Mouse (Mus musculus) embryo, embryonic 10.5 days (tissue): ENCODE results near the gene Cygb.
A peak's percentile ranks its signal among the peaks of the same experiment; 100 is the strongest.
"Not testable (repeated sequence)": the region's sequence is repeated elsewhere in the genome, so short reads cannot be mapped to it uniquely, and the experiment has no call there.

Source experiments
- DNase-seq: peaks from one replicate; pipeline ENCODE4 v3.0.0-alpha.2; 2015; ENCODE audit warnings: low spot score

The Cygb gene

DNA sequence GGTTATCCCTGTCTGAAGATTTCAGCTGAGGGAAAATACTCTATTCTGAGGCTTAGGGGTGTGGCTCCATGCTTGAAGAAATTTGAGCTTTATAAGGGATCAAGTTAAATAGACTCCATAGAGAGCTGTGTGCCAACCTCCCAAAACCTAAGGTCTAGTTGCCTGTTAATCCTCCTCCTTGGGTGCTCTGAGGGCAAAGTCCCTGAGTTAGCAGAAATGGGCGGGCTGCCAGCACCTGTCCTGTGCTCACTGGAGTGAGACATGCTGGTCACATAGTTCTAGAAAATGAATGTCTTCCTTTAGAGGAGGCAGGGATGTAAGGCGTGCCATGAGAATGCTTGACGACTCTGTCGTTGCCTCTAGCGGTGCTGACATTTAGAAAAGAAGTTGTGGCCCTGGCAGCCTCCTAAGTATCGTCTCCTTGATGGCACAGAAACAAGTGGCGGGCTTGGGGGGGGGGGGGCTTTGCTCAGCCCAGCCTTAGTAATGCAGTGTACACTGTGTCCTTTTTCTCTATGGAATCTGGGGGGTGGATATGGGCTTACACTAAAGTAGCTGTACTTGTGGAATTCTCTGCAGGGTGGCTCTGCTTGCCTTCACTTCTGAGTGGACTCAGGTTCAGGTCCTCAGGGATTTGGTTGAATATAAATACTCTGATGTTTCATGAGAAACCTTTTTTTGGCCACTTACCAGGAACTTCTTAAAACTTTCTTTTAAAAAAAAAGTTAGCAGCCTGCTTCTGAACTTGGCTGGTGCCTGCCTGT lies 20.7 kb upstream of the Cygb start:
- DNase-seq: no peak

DNA sequence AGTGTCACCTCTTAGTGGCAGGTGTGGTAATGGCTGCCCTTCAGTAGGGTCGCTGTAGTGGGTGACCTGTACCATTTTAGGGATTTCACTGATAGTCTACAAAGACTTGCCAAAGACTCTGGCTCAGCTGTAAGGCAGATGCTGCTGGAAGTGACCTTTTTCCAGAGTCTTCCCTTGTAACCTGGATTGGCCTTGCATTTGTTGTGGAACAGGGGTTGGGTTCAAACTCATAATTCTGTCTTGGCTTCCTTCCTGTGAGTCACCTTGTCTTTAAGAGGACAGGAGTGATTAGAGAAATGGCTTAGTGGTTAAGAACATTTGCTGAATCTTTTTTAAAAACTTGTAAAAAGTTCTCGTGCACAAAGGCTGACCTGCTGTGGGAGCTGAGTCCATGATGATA lies 19.3 kb upstream of the Cygb start:
- DNase-seq: no peak

DNA sequence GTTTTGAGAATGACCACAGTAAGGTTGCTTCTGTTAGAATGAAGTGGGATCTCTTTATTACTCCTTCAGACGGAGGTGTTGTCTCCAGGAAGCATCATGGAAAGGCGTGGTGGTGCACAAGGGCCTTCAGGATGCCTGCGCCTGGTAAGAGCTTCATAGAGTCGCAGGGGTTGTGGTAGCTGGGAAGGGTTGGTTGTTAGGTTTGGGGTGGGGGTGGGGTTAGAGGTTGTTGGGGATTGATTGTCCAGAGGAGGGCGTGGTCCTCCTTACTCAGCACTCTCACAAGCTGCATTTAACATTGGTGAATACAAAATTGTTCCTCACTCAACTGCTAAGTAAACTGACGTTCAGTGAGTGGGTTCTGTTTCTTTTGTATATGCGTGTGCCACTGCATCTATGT lies 18.5 kb upstream of the Cygb start:
- peak; percentile 37 for DNase-seq

- DNase-seq: peak; percentile 39
Measured at GRCm38 (mm10) chr11:116671845-116672434, 17.8 kb upstream of the Cygb start.

DNA sequence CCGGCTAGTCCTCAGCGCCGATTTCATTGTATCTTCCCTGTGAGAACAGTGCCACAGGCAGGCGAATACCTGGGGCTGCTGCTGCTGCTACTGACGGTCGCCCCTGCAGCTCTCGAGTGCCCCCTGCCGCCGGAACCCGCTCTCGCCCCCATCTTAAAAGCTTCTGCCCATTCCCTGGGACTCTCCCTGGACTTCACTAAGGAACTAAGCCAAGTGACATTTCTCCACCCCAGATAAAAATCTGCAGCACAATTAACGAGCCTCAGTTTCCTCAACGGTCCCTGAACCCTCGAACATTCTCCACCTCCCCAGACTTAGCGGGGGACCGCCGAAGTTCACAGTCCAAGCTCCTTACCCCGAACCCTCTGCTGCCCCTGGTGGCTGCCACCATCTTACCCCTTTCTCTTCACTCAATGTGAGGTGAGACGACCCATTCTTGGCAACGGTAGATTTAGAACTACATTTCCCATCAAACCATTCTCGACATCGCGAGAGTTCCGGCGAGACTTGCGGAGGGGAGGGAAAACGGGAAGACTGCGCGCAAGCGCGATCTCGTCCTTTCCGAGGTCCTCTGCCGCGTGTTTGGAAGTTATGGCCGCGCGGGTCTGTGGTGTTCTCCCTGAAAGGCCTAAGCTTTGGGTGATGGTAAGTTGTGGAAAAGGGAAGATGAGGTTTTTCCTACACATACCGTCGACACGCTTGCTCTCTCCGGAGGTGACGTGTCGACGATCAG lies 17.2 kb upstream of the Cygb start:
- peak; percentile 99 for DNase-seq

DNA sequence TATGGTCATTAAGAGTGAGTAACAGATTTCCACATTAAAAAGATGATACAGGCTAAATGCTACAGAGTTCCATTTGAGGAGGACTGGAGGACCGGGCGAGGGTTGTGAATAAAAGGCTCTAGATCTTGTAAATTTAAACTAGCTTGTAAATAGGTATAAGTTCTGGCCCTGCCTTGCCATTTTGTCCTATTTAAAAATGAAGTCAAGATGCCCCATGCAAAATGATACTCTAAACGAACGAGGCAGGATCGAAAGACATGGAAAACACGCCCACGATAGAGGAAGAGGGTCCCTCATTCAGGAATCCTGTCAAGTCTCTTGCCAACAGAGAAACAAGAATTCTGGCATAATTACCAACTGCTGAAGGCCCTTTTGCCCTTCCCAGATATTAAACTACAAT lies 16.3 kb upstream of the Cygb start:
- DNase-seq: no peak

DNA sequence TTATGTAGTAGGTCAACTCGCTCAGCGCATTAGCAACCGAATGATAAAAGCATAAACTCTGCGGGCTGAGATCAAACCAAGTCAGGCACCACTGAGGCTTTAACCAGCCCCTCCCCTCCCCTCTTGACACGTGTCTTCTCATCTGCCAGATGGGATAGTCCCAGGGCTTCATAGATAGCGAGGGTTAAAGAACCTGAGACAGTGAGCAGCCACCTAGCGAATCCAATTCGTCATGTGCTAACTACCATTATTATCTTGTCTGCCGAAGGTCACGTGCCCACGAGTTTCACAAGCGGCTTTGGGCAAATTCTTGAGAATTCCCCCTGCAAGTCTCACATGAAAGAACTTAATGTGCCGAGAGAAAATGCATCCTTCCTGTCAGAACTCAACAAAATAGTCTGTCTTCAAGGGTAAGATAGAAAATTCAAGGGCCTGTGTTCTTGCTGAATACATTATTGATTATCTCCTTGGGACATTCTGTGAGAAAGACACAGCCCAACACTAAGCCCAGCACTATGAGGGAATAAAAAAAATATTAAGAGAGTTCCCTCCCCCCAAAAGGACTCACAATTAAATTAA lies 15.8 kb upstream of the Cygb start:
- peak; percentile 44 for DNase-seq

GRCm38 (mm10) chr11:116669316-116669715 lies 15.2 kb upstream of the Cygb start:
- no peak for DNase-seq

GRCm38 (mm10) chr11:116668839-116669238 lies 14.7 kb upstream of the Cygb start:
- DNase-seq: no peak

DNA sequence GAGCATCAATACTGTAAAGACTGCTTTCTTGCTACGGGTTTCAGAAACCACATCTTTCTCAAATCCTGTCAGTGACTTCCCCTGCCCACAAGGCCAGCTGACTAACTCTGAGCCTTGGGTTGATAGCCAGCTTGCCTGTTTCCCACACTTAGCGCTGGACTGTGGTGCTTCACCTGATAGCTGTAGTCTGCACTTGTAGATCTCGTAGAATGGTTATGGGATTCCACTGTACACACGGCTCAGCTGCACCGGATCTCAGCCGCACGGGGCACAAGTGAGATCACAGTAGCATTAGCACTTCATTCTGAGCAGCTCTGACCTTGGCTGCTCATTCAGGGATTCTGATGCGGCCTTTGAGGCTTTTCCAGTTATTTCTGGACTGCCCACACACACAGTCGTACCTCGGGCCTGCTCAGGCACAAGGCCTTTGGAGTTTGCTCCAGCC lies 14.3 kb upstream of the Cygb start:
- no peak for DNase-seq

- no peak for DNase-seq
Measured at GRCm38 (mm10) chr11:116667930-116668329, 13.8 kb upstream of the Cygb start.

DNA sequence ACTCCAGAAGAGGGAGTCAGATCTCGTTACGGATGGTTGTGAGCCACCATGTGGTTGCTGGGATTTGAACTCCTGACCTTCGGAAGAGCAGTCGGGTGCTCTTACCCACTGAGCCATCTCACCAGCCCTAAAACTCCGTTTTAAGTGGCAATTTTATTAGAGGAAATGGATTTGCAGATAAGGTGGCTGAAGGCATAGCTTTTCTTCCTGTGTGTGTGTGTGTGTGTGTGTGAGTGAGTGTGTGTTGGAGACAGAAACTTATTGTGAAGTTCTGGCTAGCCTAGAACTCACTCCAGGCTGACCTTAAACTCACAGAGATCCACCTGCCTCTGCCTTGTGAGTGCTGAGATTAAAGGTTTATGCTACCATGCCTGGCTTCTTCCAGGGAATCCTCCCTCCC lies 12.9 kb upstream of the Cygb start:
- not testable (repeated sequence) for DNase-seq

GRCm38 (mm10) chr11:116666566-116666965 lies 12.5 kb upstream of the Cygb start:
- no peak for DNase-seq

DNA sequence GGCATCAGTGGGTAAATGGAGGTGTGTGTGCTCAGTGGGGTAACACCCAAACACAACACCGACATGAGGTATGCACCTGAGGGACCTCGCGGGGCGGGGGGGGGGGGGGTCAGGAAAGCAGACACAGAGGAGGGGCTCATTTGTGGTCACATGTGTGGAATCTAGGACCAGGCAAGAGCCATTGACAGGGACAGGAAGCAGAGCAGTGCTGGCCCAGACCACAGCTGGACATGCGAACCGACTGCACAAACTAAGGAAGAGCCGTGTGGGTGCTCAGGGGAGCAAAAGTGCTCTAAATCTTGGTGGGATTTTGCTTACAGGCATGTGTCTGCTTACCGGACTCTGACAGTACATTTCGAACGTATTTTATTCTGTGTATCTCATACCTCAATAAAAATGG lies 11.2 kb upstream of the Cygb start:
- DNase-seq: no peak

- no peak for DNase-seq
Measured at GRCm38 (mm10) chr11:116661948-116662377, 7.8 kb upstream of the Cygb start.

DNA sequence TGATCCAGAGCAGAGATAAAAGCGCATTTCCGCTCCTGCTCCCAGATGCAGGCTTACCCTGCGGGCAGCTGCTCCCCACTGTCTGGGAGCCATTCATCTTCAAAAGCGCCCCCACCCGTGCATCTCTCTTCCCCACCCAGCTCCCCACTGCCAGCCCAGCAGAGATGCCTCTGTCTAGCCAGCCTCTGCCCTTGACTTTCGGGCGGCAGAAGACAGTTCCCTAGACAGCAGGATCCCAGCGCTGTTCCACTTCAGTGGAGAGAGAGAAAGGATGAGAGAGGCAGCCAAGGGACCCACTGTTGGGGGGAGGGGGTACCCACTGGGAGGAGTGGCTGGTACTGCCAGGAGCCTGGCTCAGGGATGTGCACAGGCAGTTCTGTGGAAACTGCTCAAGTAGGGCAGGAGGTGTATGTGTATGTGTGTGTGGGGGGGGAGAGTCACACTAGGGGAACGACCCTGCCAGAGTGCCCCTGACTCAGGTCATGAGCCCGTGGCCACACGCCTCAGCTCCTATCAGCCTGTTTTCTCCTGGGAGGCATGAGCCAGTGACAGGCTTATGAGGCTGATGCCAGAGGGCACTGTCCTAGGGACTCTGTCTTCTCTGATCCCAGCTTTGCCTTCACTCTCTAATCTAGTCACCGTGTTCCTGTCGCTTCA lies 7.3 kb upstream of the Cygb start:
- no peak for DNase-seq

DNA sequence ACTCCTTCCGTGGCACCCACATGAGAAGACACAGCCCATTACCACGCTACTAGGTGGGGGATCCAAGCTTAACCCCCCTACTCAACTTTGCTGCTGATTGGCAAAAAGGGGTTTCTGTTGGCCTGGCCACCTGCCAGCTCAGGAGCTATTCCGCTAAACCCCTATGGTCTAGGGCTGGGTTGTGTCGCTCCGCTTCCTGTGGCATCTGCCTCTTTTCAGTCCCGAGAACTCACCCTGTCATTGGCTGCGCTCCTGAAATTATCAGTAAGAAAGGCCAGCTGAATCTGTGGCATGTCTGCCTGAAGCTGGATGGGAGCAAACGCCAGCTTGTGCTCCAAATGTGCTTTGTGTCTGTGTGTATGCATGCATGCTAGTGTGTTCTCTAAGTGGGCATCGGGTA lies 6.1 kb upstream of the Cygb start:
- DNase-seq: no peak

DNA sequence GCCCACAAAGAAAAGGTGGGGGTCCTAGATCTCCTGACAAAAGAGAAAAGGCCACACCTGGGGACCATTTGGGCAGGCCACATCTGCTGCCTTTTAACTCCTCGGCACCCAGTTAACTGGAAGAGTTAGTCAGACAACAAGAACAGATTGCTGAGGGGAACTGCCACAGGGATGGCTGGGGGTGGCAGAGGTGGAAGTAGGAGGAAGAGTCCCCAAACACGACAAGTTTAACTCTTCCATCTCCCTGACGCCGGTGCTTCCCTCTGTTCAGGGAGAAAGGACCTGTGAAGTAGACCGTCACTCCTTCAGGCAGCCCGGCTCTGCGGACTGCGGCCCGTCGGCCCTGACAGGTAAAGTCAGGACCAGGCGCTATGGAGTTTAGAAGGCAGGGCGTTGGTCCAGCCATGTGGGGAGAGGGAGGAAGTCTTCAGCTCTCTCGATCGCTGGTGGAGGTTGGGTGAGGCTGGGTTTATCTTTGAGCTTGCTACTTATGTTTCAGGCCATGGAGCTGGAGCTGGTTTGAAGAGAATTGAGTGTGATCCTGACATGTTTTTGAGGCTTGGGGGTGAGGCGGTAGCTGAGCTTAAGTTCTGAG lies 5.0 kb upstream of the Cygb start:
- no peak for DNase-seq

DNA sequence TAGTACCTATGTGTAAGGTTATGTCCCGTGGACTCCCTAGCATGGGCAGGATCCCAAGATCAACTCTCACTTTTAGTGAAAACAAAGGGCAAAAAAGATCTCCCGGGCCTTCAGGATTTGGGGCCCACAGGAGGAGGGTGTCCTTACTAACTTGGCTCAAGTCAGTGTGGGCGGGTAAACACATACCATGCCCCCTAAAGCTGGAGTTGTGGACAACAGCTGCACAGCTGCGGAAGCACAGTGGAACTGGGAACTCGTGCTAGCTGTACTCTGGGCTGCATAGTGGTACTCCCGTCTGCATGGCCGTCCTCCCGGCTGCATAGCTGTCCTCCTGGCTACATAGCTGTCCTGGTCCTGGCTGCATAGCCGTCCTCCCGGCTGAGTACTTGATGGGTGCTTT lies 4.1 kb upstream of the Cygb start:
- DNase-seq: no peak

- DNase-seq: peak; percentile 97
Measured at GRCm38 (mm10) chr11:116657311-116658223, 3.5 kb upstream of the Cygb start.
